Mouse (Mus musculus): ENCODE data around the gene Pde11a. TPM values are rescaled to one million over a fixed set of nuclear protein-coding genes. Genes with fewer than 3 reads are reported as not detected.

Gene Pde11a
- polyA plus RNA-seq, 1 experiment: 0.30 TPM

DNA sequence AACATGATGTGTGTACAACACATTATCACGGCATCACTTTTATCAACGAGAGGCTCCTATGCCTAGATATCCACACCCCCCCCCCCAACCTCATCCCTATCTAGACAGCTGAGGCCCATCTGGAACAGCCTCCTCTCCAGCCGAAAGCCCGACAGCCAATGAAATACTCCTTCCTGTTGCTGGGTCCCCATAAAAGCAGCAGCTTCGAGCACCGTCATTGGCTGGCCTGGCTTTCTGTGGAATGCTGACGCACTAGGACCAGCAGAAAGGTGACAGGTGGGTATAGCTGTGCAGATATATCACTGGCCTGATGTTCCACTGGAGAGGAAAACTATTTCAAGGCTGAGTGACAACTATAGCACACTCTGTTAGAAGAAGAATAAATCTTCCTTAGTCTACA is 240.7 kb downstream of the Pde11a start:
- H3K36me3 ChIP-seq (ENCODE audit: control insufficient read depth, insufficient read depth, low read length): no peaks in the 10 kb centered on the region
- no peak overlapping the region for H3K4me3 ChIP-seq (ENCODE audit: low read depth, low read length)
- WGBS: 35% methylated on average over 7 of the region's 7 CpGs
- H3K27ac ChIP-seq (ENCODE audit: insufficient read depth, low read depth, low read length): 0 out of 2 replicates have a peak overlapping the region, but pooled peaks have one; percentile 0
- no peaks in the 10 kb centered on the region for H3K27me3 ChIP-seq (ENCODE audit: control insufficient read depth, insufficient read depth, low read length)
- H3K4me1 ChIP-seq (ENCODE audit: control insufficient read depth, insufficient read depth, insufficient read length, low read length): peaks cover 3% of the 10 kb centered on the region; the same call in 1 of the 2 replicates
- no peak for TF ChIP-seq CTCF (IDR thresholded peaks at IDR 0.05; ENCODE audit: extremely low read depth, insufficient read length, insufficient replicate concordance, low read depth, low read length)
- no peak for TF ChIP-seq POLR2A (IDR thresholded peaks at IDR 0.05; ENCODE audit: low read depth, low read length)

GRCm38 (mm10) chr2:76097284-76097683 is 241.3 kb downstream of the Pde11a start:
- H3K36me3 ChIP-seq (ENCODE audit: control insufficient read depth, insufficient read depth, low read length): no peaks in the 10 kb centered on the region
- H3K27me3 ChIP-seq (ENCODE audit: control insufficient read depth, insufficient read depth, low read length): no peaks in the 10 kb centered on the region
- peaks cover 3% of the 10 kb centered on the region; the same call in 1 of the 2 replicates for H3K4me1 ChIP-seq (ENCODE audit: control insufficient read depth, insufficient read depth, insufficient read length, low read length)
- 0 out of 2 replicates have a peak, but pooled peaks have one; percentile 6 for TF ChIP-seq CTCF (IDR thresholded peaks at IDR 0.05; ENCODE audit: extremely low read depth, insufficient read length, insufficient replicate concordance, low read depth, low read length)
- no peak for TF ChIP-seq POLR2A (IDR thresholded peaks at IDR 0.05; ENCODE audit: low read depth, low read length)
- WGBS: 42% methylated on average over 8 of the region's 8 CpGs
- H3K4me3 ChIP-seq (ENCODE audit: low read depth, low read length): no peak overlapping the region
- H3K27ac ChIP-seq (ENCODE audit: insufficient read depth, low read depth, low read length): peak overlapping the region; percentile 37; the same call in 1 of the 2 replicates

DNA sequence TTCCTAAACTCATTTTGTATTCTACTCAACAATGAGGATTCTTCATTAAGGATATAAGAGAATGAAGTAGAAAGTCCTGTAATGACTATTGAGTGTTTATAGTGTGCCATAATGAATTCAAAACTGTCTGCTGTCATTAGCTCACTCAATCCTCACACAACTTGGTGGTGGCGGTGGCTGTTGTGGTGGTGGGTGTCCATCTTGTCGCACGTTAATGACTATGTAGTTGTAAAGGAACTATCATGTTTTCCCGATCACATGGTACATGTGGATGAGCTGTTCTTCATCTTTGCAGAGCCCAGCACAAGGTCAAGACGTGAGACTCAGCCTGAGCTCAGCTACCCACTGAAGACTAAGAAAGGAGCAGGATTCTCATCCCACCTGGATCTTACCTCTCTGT is 242.7 kb downstream of the Pde11a start:
- H3K36me3 ChIP-seq (ENCODE audit: control insufficient read depth, insufficient read depth, low read length): no peaks in the 10 kb centered on the region
- TF ChIP-seq POLR2A (IDR thresholded peaks at IDR 0.05; ENCODE audit: low read depth, low read length): no peak
- no peak for TF ChIP-seq CTCF (IDR thresholded peaks at IDR 0.05; ENCODE audit: extremely low read depth, insufficient read length, insufficient replicate concordance, low read depth, low read length)
- no peak overlapping the region for H3K27ac ChIP-seq (ENCODE audit: insufficient read depth, low read depth, low read length)
- 97% methylated on average over 5 of the region's 5 CpGs for WGBS
- no peaks in the 10 kb centered on the region for H3K27me3 ChIP-seq (ENCODE audit: control insufficient read depth, insufficient read depth, low read length)
- H3K4me3 ChIP-seq (ENCODE audit: low read depth, low read length): no peak overlapping the region
- peaks cover 3% of the 10 kb centered on the region; the same call in 1 of the 2 replicates for H3K4me1 ChIP-seq (ENCODE audit: control insufficient read depth, insufficient read depth, insufficient read length, low read length)

DNA sequence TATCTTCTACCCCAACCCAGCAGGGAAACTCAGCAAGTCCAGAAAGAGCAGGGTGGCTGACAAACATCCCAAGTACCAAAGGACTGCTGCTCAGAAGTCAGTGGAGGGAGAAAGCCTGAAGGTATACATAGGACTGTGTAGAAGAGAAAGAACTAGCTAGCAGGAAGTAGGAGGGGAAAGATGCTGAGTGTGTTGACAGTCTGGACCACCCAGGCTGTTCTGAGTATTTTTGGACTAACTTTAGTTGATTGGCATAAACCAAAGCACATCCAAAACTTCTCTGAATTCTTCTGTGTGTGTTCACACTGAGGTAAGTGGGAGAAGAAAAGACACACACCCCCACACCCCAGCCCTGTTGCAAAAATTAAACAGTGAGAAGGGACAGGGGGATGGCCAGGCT is 248.1 kb downstream of the Pde11a start:
- Histone ChIP-seq H3K36me3 (ENCODE audit: control insufficient read depth, insufficient read depth, low read length) (no peaks in the 10 kb centered on the region), H3K4me3 (ENCODE audit: low read depth, low read length) (no peak overlapping the region), H3K27me3 (ENCODE audit: control insufficient read depth, insufficient read depth, low read length) (no peaks in the 10 kb centered on the region), H3K27ac (ENCODE audit: insufficient read depth, low read depth, low read length) (no peak overlapping the region), H3K4me1 (ENCODE audit: control insufficient read depth, insufficient read depth, insufficient read length, low read length) (no peaks in the 10 kb centered on the region)
- TF ChIP-seq CTCF (IDR thresholded peaks at IDR 0.05; ENCODE audit: extremely low read depth, insufficient read length, insufficient replicate concordance, low read depth, low read length) (no peak), POLR2A (IDR thresholded peaks at IDR 0.05; ENCODE audit: low read depth, low read length) (no peak)

DNA sequence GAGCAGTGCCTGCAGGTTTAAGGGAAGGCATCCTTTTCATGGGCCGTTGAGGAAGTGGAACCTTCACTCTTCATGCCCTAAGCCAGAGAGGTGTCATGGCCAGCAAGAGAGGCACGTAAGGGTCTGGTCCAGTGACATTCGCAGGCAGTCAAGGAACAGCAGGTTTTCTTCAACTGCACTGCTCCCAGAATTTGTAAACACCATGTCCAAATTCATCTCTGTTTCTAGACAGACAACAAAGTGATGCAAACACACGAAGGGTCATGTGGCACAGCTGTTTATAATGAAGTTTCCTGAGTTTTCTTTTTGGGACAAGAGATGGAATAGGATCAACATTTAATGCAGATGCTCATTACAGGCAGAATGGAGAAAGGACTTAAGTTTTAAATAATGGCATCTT is 249.7 kb downstream of the Pde11a start:
- TF ChIP-seq CTCF (IDR thresholded peaks at IDR 0.05; ENCODE audit: extremely low read depth, insufficient read length, insufficient replicate concordance, low read depth, low read length): no peak
- TF ChIP-seq POLR2A (IDR thresholded peaks at IDR 0.05; ENCODE audit: low read depth, low read length): no peak
- Histone ChIP-seq H3K27me3 (ENCODE audit: control insufficient read depth, insufficient read depth, low read length) (no peaks in the 10 kb centered on the region), H3K36me3 (ENCODE audit: control insufficient read depth, insufficient read depth, low read length) (no peaks in the 10 kb centered on the region), H3K4me3 (ENCODE audit: low read depth, low read length) (no peak overlapping the region), H3K27ac (ENCODE audit: insufficient read depth, low read depth, low read length) (peak overlapping the region; percentile 64), H3K4me1 (ENCODE audit: control insufficient read depth, insufficient read depth, insufficient read length, low read length) (no peaks in the 10 kb centered on the region)
- 57% methylated on average over 4 of the region's 4 CpGs for WGBS

- TF ChIP-seq POLR2A (IDR thresholded peaks at IDR 0.05; ENCODE audit: low read depth, low read length) (no peak), CTCF (IDR thresholded peaks at IDR 0.05; ENCODE audit: extremely low read depth, insufficient read length, insufficient replicate concordance, low read depth, low read length) (no peak)
- WGBS: 51% methylated on average over 5 of the region's 5 CpGs
- Histone ChIP-seq H3K27me3 (ENCODE audit: control insufficient read depth, insufficient read depth, low read length) (no peaks in the 10 kb centered on the region), H3K36me3 (ENCODE audit: control insufficient read depth, insufficient read depth, low read length) (no peaks in the 10 kb centered on the region), H3K4me1 (ENCODE audit: control insufficient read depth, insufficient read depth, insufficient read length, low read length) (no peaks in the 10 kb centered on the region), H3K4me3 (ENCODE audit: low read depth, low read length) (no peak overlapping the region), H3K27ac (ENCODE audit: insufficient read depth, low read depth, low read length) (peak overlapping the region; percentile 64)
Observed at GRCm38 (mm10) chr2:76088413-76088812, 250.2 kb downstream of the Pde11a start.

- no peak overlapping the region for H3K27ac ChIP-seq (ENCODE audit: insufficient read depth, low read depth, low read length)
- no peaks in the 10 kb centered on the region for H3K4me1 ChIP-seq (ENCODE audit: control insufficient read depth, insufficient read depth, insufficient read length, low read length)
- H3K27me3 ChIP-seq (ENCODE audit: control insufficient read depth, insufficient read depth, low read length): no peaks in the 10 kb centered on the region
- H3K4me3 ChIP-seq (ENCODE audit: low read depth, low read length): no peak overlapping the region
- no peak for TF ChIP-seq CTCF (IDR thresholded peaks at IDR 0.05; ENCODE audit: extremely low read depth, insufficient read length, insufficient replicate concordance, low read depth, low read length)
- TF ChIP-seq POLR2A (IDR thresholded peaks at IDR 0.05; ENCODE audit: low read depth, low read length): no peak
- no peaks in the 10 kb centered on the region for H3K36me3 ChIP-seq (ENCODE audit: control insufficient read depth, insufficient read depth, low read length)
- WGBS: 50% methylated on average over 3 of the region's 3 CpGs
Observed at GRCm38 (mm10) chr2:76087170-76087569, 251.4 kb downstream of the Pde11a start.

All from small intestine, adult 2 months (tissue).